Mouse (Mus musculus) neural tube, embryonic 11.5 days (tissue): ENCODE results near the gene Snx29. TPM values are rescaled to one million over a fixed set of nuclear protein-coding genes. Genes with fewer than 3 reads are reported as not detected.

Experiments
- ATAC-seq: fragments of 200-750 bp; cut with Nextera tagmentation; 2 replicates; pipeline ENCODE4 v1.8.0; 2017; ENCODE audit warnings: moderate number of reproducible peaks, mild to moderate bottlenecking, moderate TSS enrichment, moderate library complexity; ENCODE audit not compliant: insufficient read depth, low FRiP score, low TSS enrichment
- DNase-seq: peaks from one replicate; pipeline ENCODE4 v3.0.0-alpha.2; 2015; ENCODE audit warnings: low spot score
- H3K27ac ChIP-seq: fragments of 300-500 bp; sonication (generic); 2 replicates; pipeline ENCODE4 v1.5.1; 2014; ENCODE audit warnings: low read depth, mild to moderate bottlenecking, low read length
- H3K27me3 ChIP-seq: fragments of 300-500 bp; sonication (generic); 2 replicates; pipeline ENCODE4 v1.6.1; 2014; ENCODE audit warnings: mild to moderate bottlenecking, low read length, mixed read lengths; ENCODE audit not compliant: control insufficient read depth, insufficient read depth
- H3K36me3 ChIP-seq: fragments of 300-500 bp; sonication (generic); 2 replicates; pipeline ENCODE4 v1.6.1; 2014; ENCODE audit warnings: mild to moderate bottlenecking, low read length, moderate library complexity, mixed read lengths; ENCODE audit not compliant: control insufficient read depth, insufficient read depth
- H3K4me1 ChIP-seq: fragments of 300-500 bp; sonication (generic); 2 replicates; pipeline ENCODE4 v1.6.1; 2014; ENCODE audit warnings: low read length, mixed read lengths; ENCODE audit not compliant: control insufficient read depth, insufficient read depth
- H3K4me2 ChIP-seq: fragments of 300-500 bp; sonication (generic); 2 replicates; pipeline ENCODE4 v1.6.1; 2014; ENCODE audit warnings: low read depth, mild to moderate bottlenecking, moderate library complexity
- H3K4me3 ChIP-seq: fragments of 300-500 bp; sonication (generic); 2 replicates; pipeline ENCODE4 v1.5.1; 2014; ENCODE audit warnings: low read depth, low read length
- H3K9ac ChIP-seq: fragments of 300-500 bp; sonication (generic); 2 replicates; pipeline ENCODE4 v1.6.1; 2014; ENCODE audit warnings: mild to moderate bottlenecking, low read length
- H3K9me3 ChIP-seq: fragments of 300-500 bp; sonication (generic); 2 replicates; pipeline ENCODE4 v1.6.1; 2016; ENCODE audit warnings: low read length; ENCODE audit not compliant: control insufficient read depth
- WGBS: fragments of 180-500 bp; shearing (Covaris S2); extraction: QIAGEN DNeasy Blood & Tissue Kit; methylation state at CpG from one replicate; pipeline ENCODE4 v1.1.7; 2014; 5-methylcytosine and 5-hydroxymethylcytosine counted together
- polyA plus RNA-seq: library from polyadenylated mRNA; unstranded; fragments of >200 nt; fragmentation: Nextera tagmentation; extraction: Ambion mirVana; gene quantifications from 2 replicates; pipeline ENCODE4 v1.2.1, GENCODE M21; 2014

Snx29 gene
- polyA plus RNA-seq, 1 experiment from 2014 or later = 10.6 TPM

- DNase-seq (no peak), ATAC-seq (no peak)
- Histone ChIP-seq H3K4me3 (no peak overlapping the region), H3K36me3 (no peaks in the 10 kb centered on the region), H3K9me3 (no peaks in the 10 kb centered on the region), H3K4me2 (no peak overlapping the region), H3K4me1 (no peaks in the 10 kb centered on the region), H3K27ac (no peak overlapping the region), H3K9ac (no peak overlapping the region), H3K27me3 (no peaks in the 10 kb centered on the region)
- WGBS = 82% methylated on average over 4 of the region's 4 CpGs
Observed at GRCm38 (mm10) chr16:11646745-11647289, 324.1 kb downstream of the Snx29 start.

GRCm38 (mm10) chr16:11648169-11648688 is 325.5 kb downstream of the Snx29 start:
- no peaks in the 10 kb centered on the region for H3K27me3 ChIP-seq
- H3K9ac ChIP-seq = no peak overlapping the region
- DNase-seq (no peak), ATAC-seq (no peak)
- WGBS = 64% methylated on average over 1 of the region's 1 CpGs
- H3K36me3 ChIP-seq = no peaks in the 10 kb centered on the region
- H3K4me1 ChIP-seq = no peaks in the 10 kb centered on the region
- H3K9me3 ChIP-seq = no peaks in the 10 kb centered on the region
- no peak overlapping the region for H3K27ac ChIP-seq
- H3K4me2 ChIP-seq = no peak overlapping the region
- H3K4me3 ChIP-seq = no peak overlapping the region

GRCm38 (mm10) chr16:11652686-11653366 is 330.1 kb downstream of the Snx29 start:
- DNase-seq (no peak), ATAC-seq (no peak)
- WGBS = 87% methylated on average over 2 of the region's 2 CpGs
- no peaks in the 10 kb centered on the region for H3K9me3 ChIP-seq
- H3K9ac ChIP-seq = no peak overlapping the region
- H3K36me3 ChIP-seq = no peaks in the 10 kb centered on the region
- H3K4me3 ChIP-seq = no peak overlapping the region
- no peak overlapping the region for H3K4me2 ChIP-seq
- H3K4me1 ChIP-seq = no peaks in the 10 kb centered on the region
- no peaks in the 10 kb centered on the region for H3K27me3 ChIP-seq
- no peak overlapping the region for H3K27ac ChIP-seq

- DNase-seq (no peak), ATAC-seq (no peak)
- Histone ChIP-seq H3K36me3 (no peaks in the 10 kb centered on the region), H3K9ac (no peak overlapping the region), H3K4me3 (no peak overlapping the region), H3K27me3 (no peaks in the 10 kb centered on the region), H3K9me3 (no peaks in the 10 kb centered on the region), H3K4me1 (no peaks in the 10 kb centered on the region), H3K4me2 (no peak overlapping the region), H3K27ac (no peak overlapping the region)
- 97% methylated on average over 3 of the region's 3 CpGs for WGBS
Observed at GRCm38 (mm10) chr16:11655893-11656292, 333.2 kb downstream of the Snx29 start.

GRCm38 (mm10) chr16:11657111-11657510 is 334.4 kb downstream of the Snx29 start:
- H3K4me3 ChIP-seq = no peak overlapping the region
- ATAC-seq = no peak
- H3K4me2 ChIP-seq = no peak overlapping the region
- no peak overlapping the region for H3K9ac ChIP-seq
- no peaks in the 10 kb centered on the region for H3K36me3 ChIP-seq
- no peaks in the 10 kb centered on the region for H3K4me1 ChIP-seq
- H3K9me3 ChIP-seq = no peaks in the 10 kb centered on the region
- no peaks in the 10 kb centered on the region for H3K27me3 ChIP-seq
- no peak for DNase-seq
- 44% methylated on average over 1 of the region's 1 CpGs for WGBS
- H3K27ac ChIP-seq = no peak overlapping the region

GRCm38 (mm10) chr16:11659111-11659720 is 336.5 kb downstream of the Snx29 start:
- Histone ChIP-seq H3K4me3 (no peak overlapping the region), H3K4me1 (no peaks in the 10 kb centered on the region), H3K27ac (no peak overlapping the region), H3K4me2 (no peak overlapping the region), H3K9me3 (no peaks in the 10 kb centered on the region), H3K27me3 (no peaks in the 10 kb centered on the region), H3K36me3 (no peaks in the 10 kb centered on the region), H3K9ac (no peak overlapping the region)
- no peak for DNase-seq
- no peak for ATAC-seq
- WGBS = 94% methylated on average over 6 of the region's 6 CpGs

- DNase-seq (no peak), ATAC-seq (no peak)
- WGBS = 86% methylated on average over 13 of the region's 13 CpGs
- H3K9ac ChIP-seq = no peak overlapping the region
- no peak overlapping the region for H3K27ac ChIP-seq
- no peaks in the 10 kb centered on the region for H3K27me3 ChIP-seq
- no peaks in the 10 kb centered on the region for H3K9me3 ChIP-seq
- no peaks in the 10 kb centered on the region; the same call in 1 of the 2 replicates for H3K4me1 ChIP-seq
- no peak overlapping the region for H3K4me2 ChIP-seq
- H3K4me3 ChIP-seq = no peak overlapping the region
- no peaks in the 10 kb centered on the region for H3K36me3 ChIP-seq
Observed at GRCm38 (mm10) chr16:11664896-11665705, 342.4 kb downstream of the Snx29 start.

GRCm38 (mm10) chr16:11665869-11666268 is 343.2 kb downstream of the Snx29 start:
- Histone ChIP-seq H3K9me3 (no peaks in the 10 kb centered on the region), H3K4me1 (no peaks in the 10 kb centered on the region; the same call in 1 of the 2 replicates), H3K4me2 (no peak overlapping the region), H3K36me3 (no peaks in the 10 kb centered on the region), H3K27me3 (no peaks in the 10 kb centered on the region), H3K9ac (no peak overlapping the region), H3K4me3 (no peak overlapping the region), H3K27ac (no peak overlapping the region)
- ATAC-seq (no peak), DNase-seq (no peak)
- WGBS = 89% methylated on average over 6 of the region's 6 CpGs
